Comparison of ENCODE assay signal across 14 mouse cellular contexts in genomic region chr13:47078799-47079198, GRCm38 (mm10). TPM values are rescaled to one million over a fixed set of nuclear protein-coding genes. Genes with fewer than 3 reads are reported as not detected.
DNase-seq lines count a peak whose midpoint lies in the region; ATAC-seq and TF ChIP-seq lines count a peak whose summit lies in the region.
"Had no signal": no experiment of that assay in that cellular context is flagged by ENCODE, and none has a peak within 500 bp of the region (broad histone marks: within the 10 kb centered on the region; RNA-seq: fewer than 3 reads in every experiment).

No protein-coding gene starts in this region.

- H3K4me2 ChIP-seq in lung, embryonic 14.5 days, result no peak overlapping the region
- H3K4me2 ChIP-seq: heart, embryonic 11.5 days; hindbrain, embryonic 13.5 days; liver, embryonic 12.5 days had no signal

- no peaks in the 10 kb centered on the region for H3K4me1 ChIP-seq in lung, embryonic 14.5 days (ENCODE audit: insufficient read depth)
- H3K4me1 ChIP-seq: hindbrain, embryonic 13.5 days; liver, embryonic 12.5 days had no signal

- 72% methylated on average over 5 of the region's 5 CpGs for WGBS in lung, embryonic 14.5 days

- H3K9ac ChIP-seq in lung, embryonic 14.5 days, result no peak overlapping the region
- H3K9ac ChIP-seq: hindbrain, embryonic 13.5 days; liver, embryonic 12.5 days had no signal

- H3K4me3 ChIP-seq in gastrocnemius, adult 2 months, result no peak overlapping the region
- no peak overlapping the region for H3K4me3 ChIP-seq in lung, embryonic 14.5 days (ENCODE audit: low read depth, low read length)
- H3K4me3 ChIP-seq: erythroblast, embryonic 14.5 days; hindbrain, embryonic 13.5 days; liver, embryonic 12.5 days had no signal

- no peak for DNase-seq in gastrocnemius, adult 2 months
- no peak for DNase-seq in gastrocnemius, adult 8-10 months (ENCODE audit: low spot score in 2 of 2)
- peak; percentile 24 for DNase-seq in lung, embryonic 14.5 days
- DNase-seq in lung, postnatal 25 days (ENCODE audit: low spot score), result no peak
- peak; percentile 32 for DNase-seq in ES-CJ7 (ENCODE audit: low read depth, low spot score)
- peak; percentile 29 for DNase-seq in induced T-regulatory cell, adult 2 months (ENCODE audit: low read depth)
- DNase-seq in adrenal gland, postnatal 14 days, result no peak
- no peak for DNase-seq in left cerebral cortex, adult 9 months (ENCODE audit: low spot score in 2 of 2)
- DNase-seq: cerebellum, postnatal 36 days; layer of hippocampus, postnatal 36 days had no signal

- ATAC-seq in lung, embryonic 14.5 days (ENCODE audit: insufficient read depth), result no peak
- ATAC-seq: liver, embryonic 12.5 days had no signal

- no peaks in the 10 kb centered on the region for H3K27me3 ChIP-seq in lung, embryonic 14.5 days (ENCODE audit: insufficient read depth, low read length)
- H3K27me3 ChIP-seq: hindbrain, embryonic 13.5 days; liver, embryonic 12.5 days had no signal

- H3K27ac ChIP-seq in gastrocnemius, adult 2 months, result no peak overlapping the region
- H3K27ac ChIP-seq in lung, embryonic 14.5 days (ENCODE audit: low read depth), result no peak overlapping the region
- H3K27ac ChIP-seq: hindbrain, embryonic 13.5 days; liver, embryonic 12.5 days had no signal

- TF ChIP-seq CTCF in gastrocnemius, adult 2 months (IDR thresholded peaks at IDR 0.05), result peak; percentile 33; the same call in 1 of the 2 replicates
- TF ChIP-seq CTCF in lung, embryonic 14.5 days (IDR thresholded peaks at IDR 0.05; ENCODE audit: low read depth), result peak; percentile 39

- intact Hi-C loops in gastrocnemius, adult 2 months (cut with DNase I), result loop anchor here (5.0 kb wide), 1 partner anchor 209 kb away; no protein-coding TSS in a partner anchor

- H3K9me3 ChIP-seq in lung, embryonic 14.5 days (ENCODE audit: low read depth, low read length), result no peaks in the 10 kb centered on the region
- H3K9me3 ChIP-seq: hindbrain, embryonic 13.5 days; liver, embryonic 12.5 days had no signal

- peaks cover 48% of the 10 kb centered on the region for H3K36me3 ChIP-seq in lung, embryonic 14.5 days (ENCODE audit: insufficient read depth)

RNA-seq across cellular contexts. Expression of gene Dek, which starts 27.2 kb away (rescaled TPM):
- 10 to 100 TPM; 34.8 to 35.4 TPM for total RNA-seq in gastrocnemius, adult 2 months (2021)
- total RNA-seq in gastrocnemius, adult 8-10 months (2022), result 10 to 100 TPM; 30.6 to 39.9 (median 36.6) TPM
- polyA plus RNA-seq in lung, embryonic 14.5 days (2014; fragmentation: Nextera tagmentation; extraction: Ambion mirVana), result 301 and 326 TPM in 2 replicates
- 99.4 and 99.5 TPM in 2 replicates for total RNA-seq in adrenal gland, postnatal 14 days (2021)

RNA-seq across cellular contexts. Expression of gene Tpmt, which starts 34.3 kb away (rescaled TPM):
- total RNA-seq in gastrocnemius, adult 2 months (2021), result 1 to 10 TPM; 2.7 to 3.3 TPM
- total RNA-seq in gastrocnemius, adult 8-10 months (2022), result 1 to 10 TPM; 3.6 to 8.1 (median 5.1) TPM
- 27.5 and 28.4 TPM in 2 replicates for polyA plus RNA-seq in lung, embryonic 14.5 days (2014; fragmentation: Nextera tagmentation; extraction: Ambion mirVana)
- 9.1 and 13.8 TPM in 2 replicates for total RNA-seq in adrenal gland, postnatal 14 days (2021)
- polyA plus RNA-seq: erythroblast, embryonic 14.5 days had no signal

RNA-seq across cellular contexts. Expression of gene Kdm1b, which starts 35.5 kb away (rescaled TPM):
- total RNA-seq in gastrocnemius, adult 2 months (2021), result 1 to 10 TPM; 7.0 to 8.3 TPM
- 1 to 10 TPM; 6.7 to 8.4 (median 7.0) TPM for total RNA-seq in gastrocnemius, adult 8-10 months (2022)
- polyA plus RNA-seq in lung, embryonic 14.5 days (2014; fragmentation: Nextera tagmentation; extraction: Ambion mirVana), result 11.8 and 12.5 TPM in 2 replicates
- 8.9 and 9.3 TPM in 2 replicates for total RNA-seq in adrenal gland, postnatal 14 days (2021)

RNA-seq across cellular contexts. Expression of gene Rnf144b, which starts 43.7 kb away (rescaled TPM):
- 10 to 100 TPM; 24.0 to 25.9 TPM for total RNA-seq in gastrocnemius, adult 2 months (2021)
- total RNA-seq in gastrocnemius, adult 8-10 months (2022), result 10 to 100 TPM; 21.9 to 28.1 (median 22.9) TPM
- polyA plus RNA-seq in lung, embryonic 14.5 days (2014; fragmentation: Nextera tagmentation; extraction: Ambion mirVana), result 1.2 and 1.5 TPM in 2 replicates
- 8.9 and 11.7 TPM in 2 replicates for total RNA-seq in adrenal gland, postnatal 14 days (2021)
- polyA plus RNA-seq: erythroblast, embryonic 14.5 days had no signal

Comparison
In these comparisons a context has a peak if more than half of its experiments do, and no peak if none do; other contexts are left out.
1. DNase-seq: peak in lung, embryonic 14.5 days (single experiment), ES-CJ7 (single experiment) and induced T-regulatory cell, adult 2 months (single experiment); none in gastrocnemius, adult 2 months (single experiment), gastrocnemius, adult 8-10 months (0 of 2), lung, postnatal 25 days (single experiment), adrenal gland, postnatal 14 days (single experiment) and left cerebral cortex, adult 9 months (0 of 2).